Mouse (Mus musculus): Measurements from ENCODE around the gene Hoxc11. TPM values are rescaled to one million over a fixed set of nuclear protein-coding genes. Genes with fewer than 3 reads are reported as not detected.

Hoxc11 gene
- total RNA-seq, 2 experiments from 2014 or later, result 8.4 to 9.6 TPM

DNA sequence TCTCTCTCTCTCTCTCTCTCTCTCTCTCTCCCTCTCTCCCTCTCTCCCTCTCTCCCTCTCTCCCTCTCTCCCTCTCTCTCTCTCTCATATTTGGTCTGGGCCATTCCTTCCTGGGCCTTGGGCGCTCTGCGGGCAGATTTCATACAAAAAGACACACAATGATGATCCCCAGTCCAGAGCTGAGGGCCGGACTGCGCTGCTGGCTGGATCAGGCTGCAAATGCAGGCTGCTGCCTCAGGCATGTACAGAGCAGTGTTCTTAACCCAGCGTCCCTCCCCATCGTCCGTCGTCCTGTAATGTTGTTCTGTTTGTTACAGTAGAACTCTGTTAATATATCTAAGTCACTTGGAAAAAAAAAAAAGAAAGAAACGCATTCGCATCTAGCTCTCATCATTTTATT is 30.3 kb downstream of the Hoxc11 start:
- DNase-seq, result no peak

- DNase-seq, result no peak
Measured at GRCm38 (mm10) chr15:102984925-102985324, 30.7 kb downstream of the Hoxc11 start.

DNA sequence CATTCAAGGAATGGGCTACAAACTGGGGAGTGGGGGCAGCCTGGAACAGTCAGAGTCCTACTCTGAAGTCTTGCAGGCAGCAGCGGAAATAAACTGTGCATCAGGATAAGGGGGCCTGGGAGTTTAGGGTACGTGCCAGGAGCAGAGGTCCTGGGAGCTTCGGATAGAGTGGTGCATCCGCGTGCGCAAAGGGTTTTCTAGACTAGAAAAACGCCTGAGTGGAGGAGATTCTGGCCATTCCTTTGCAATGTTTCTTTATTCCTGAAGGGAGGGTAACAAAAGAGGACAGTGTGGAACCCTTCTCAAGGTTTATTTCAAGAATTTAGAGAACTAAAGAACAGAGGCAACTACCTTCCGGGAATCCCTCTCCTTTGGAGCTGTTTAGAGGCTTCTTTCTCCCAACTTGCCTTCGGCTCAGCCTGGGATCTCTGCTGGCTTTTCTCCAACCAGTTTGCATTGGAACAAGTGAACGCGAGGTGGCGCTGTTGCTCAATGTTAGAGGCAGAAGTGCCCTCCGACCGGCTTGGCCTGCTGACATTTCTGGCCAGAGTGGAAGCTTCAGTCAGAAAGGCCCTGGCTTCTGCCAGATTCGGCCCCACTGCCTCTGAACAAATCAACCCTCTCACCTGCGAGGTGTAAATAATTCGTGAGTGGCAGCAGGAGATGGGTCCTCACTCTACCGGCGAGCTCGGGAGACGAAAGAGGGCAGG is 33.1 kb downstream of the Hoxc11 start:
- peak; percentile 98 for DNase-seq

GRCm38 (mm10) chr15:102988078-102988477 is 33.9 kb downstream of the Hoxc11 start:
- DNase-seq, result no peak

DNA sequence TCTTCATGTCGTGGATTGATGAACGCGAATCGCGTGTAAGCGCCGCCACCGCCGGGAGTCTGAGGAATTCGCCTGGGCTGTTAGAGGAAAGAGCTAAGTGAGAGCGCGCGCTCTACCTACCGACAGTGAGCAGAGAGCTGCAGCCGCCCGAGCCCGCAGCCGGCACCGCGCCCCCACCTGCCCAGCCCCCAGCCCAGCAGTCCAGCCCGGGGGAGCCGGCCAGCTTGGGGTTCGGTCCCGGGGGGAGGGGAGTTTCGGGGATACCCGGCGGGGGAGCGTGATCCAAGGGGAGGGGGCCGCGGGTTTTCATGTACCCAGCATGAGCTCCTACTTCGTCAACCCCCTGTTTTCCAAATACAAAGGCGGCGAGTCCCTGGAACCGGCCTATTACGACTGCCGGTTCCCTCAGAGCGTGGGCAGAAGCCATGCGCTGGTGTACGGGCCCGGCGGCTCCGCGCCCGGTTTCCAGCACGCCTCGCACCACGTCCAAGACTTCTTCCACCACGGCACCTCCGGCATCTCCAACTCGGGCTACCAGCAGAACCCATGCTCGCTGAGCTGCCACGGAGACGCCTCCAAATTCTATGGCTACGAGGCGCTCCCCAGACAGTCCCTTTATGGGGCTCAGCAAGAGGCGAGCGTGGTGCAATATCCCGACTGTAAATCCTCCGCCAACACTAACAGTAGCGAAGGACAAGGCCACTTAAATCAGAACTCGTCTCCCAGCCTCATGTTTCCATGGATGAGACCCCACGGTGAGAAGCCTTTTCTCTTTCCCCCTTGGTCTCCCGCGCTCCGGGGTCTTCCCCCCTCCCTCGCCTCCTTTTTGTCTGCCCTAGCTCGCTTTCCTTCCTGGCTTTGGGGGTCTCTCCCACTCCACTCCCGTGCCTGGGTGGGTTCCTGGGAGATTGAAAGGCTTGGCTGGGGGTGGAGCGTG is 36.5 kb downstream of the Hoxc11 start, which contains the start of gene Hoxc8:
Gene Hoxc8, plus strand, starts transcription at position 147 of the 937 bp plus-strand sequence.
- no peak for DNase-seq

- no peak for DNase-seq
Measured at GRCm38 (mm10) chr15:102991782-102992181, 37.6 kb downstream of the Hoxc11 start.

GRCm38 (mm10) chr15:102992206-102992605 is 38.0 kb downstream of the Hoxc11 start:
- DNase-seq, result no peak

- no peak for DNase-seq
Measured at GRCm38 (mm10) chr15:102992863-102993262, 38.6 kb downstream of the Hoxc11 start.

DNA sequence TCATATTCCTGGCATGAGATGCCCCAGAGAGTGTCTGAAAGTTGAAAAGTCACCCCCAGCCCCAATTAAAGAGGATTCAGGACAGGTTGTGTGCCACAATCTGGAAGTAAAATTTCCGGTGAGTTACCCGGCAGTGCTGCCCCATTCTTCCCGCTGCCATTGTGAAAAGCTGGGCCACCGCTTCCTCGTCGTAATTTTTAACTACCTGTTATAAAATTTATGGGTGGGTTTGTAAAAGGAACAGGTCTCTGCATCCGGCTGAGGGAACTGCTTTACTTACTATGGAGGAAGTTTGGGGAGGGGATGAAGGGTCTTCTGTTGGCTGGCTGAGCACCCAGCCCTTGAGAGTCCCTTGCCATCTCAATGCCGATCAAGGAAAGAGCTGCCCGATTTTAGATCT is 42.3 kb downstream of the Hoxc11 start:
- no peak for DNase-seq

- DNase-seq, result no peak
Measured at GRCm38 (mm10) chr15:102997431-102997830, 43.2 kb downstream of the Hoxc11 start.

GRCm38 (mm10) chr15:102997939-102998355 is 43.7 kb downstream of the Hoxc11 start, which contains the start of gene Hoxc6:
Gene Hoxc6 (plus strand): TSS chr15:102998257.
- no peak for DNase-seq

- no peak for DNase-seq
Measured at GRCm38 (mm10) chr15:102998608-102999182, 44.5 kb downstream of the Hoxc11 start.

DNA sequence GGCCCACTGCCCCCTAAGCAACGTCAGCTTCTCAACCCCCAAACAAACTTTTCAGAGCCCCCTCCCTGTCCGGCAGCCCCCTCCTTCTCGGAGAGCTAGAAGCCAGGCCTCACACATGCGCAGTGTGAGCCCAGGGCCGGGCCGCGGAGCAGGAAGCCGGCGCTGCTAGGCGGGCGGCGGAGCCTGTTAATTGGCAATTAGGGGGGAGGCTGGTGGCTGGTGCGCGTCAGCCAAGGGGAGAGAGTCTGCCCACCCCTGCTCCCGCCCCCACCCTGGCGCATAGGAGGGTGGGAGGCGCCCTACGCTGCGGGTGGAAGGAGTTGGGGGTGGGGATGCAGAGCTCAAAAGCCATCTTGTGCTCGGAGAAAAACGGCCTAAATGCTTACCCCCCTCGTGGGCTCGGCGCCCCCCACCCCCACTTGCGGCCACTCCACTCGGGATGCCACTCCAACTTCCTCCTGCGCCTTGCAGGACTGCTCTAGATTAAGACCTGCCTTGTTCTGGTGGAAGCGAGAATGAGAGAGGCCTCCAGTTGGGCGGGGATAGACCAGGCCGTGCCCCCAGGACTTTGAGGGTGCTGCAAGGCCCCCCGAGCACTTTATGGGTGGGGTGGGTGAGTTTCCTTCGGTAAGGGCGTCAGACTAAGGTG is 45.1 kb downstream of the Hoxc11 start:
- DNase-seq, result peak; percentile 87

GRCm38 (mm10) chr15:102999955-103000354 is 45.7 kb downstream of the Hoxc11 start:
- no peak for DNase-seq

GRCm38 (mm10) chr15:103000501-103000901 is 46.3 kb downstream of the Hoxc11 start:
- no peak for DNase-seq

DNA sequence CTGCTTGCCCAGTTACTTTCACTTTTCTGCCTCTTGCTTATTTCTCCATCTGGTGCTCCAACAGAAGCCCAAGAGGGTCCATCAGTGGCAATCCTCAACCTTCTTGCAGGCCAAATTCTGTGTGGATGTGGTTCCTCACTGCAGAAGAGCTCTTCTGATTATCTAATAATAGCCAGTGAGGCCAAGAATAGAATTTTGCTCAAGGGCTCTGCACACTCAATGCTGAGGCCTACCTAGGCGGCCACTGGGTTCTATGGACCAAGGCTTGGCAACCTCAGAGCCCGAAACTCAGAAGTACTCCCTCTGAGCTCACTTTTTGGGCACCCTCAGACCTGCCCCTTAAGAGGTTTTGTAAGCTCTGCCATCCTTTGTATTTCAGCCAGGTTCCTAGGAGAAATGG is 47.1 kb downstream of the Hoxc11 start:
- DNase-seq, result no peak

DNA sequence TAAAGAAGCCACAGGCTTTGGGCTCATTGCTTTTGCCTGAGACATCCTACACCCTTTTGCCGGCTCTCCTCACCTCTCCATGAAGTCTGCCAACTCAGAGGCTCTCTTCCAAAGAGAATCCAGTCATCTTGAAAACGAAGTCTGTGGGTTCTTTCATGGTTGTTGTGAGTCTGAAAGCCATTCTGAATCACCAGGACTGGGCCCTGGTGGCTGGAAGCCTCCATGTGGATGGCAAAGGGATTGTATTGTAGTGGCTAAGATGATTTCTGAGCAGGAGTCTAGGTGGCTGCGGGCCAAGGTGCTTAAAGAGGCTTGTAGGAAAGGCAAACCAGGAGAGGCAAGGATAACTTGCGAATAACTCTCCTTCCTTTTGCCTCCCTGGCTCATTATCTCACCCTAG is 47.9 kb downstream of the Hoxc11 start:
- DNase-seq, result no peak

GRCm38 (mm10) chr15:103002821-103003448 is 48.7 kb downstream of the Hoxc11 start:
- DNase-seq, result no peak

GRCm38 (mm10) chr15:103005308-103005707 is 51.1 kb downstream of the Hoxc11 start:
- peak; percentile 63 for DNase-seq

DNA sequence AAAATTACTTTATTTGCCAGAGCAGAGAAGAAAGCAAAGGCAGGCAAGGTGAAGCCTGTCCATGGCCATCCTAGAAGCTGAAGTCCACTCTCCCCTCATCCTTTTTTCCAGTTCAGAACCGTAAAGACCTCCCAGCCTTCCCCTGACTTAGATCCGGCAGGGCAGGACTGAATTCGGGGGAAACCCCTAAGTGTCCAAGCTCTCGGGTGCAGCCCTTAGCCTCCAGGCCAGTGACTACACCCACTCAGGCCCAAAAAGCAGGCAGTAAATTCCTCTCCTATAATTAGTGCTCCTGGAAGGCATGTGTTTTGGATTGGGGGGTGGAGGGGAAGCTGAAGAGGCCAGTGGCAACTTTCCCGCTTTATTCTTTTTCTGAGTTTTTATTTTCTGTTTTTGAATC is 51.6 kb downstream of the Hoxc11 start:
- DNase-seq, result no peak

DNA sequence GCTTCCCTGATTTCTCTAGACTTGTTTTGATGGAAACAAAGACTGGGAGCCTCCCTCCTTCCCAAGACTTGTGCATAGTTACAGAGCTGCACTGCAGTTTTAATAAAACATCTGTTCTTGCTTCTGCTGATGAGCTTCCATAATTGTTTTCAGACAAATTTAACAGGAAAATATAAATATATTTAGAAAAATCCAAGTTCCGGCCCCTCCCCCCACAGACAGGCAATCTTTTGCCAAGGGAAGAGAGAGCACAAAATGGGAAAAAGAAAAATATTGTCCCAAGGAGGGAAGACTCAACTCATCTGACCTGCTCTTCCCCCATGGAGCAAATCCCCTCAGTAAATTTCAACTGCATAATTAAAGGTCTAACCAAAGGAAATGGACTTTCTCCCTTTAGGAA is 52.1 kb downstream of the Hoxc11 start:
- DNase-seq, result no peak

Measured in gastrocnemius, postnatal 10 days (tissue).